Mouse (Mus musculus) urinary bladder, postnatal 4 days (tissue): ENCODE results near the gene Elk1.

Experiments
- DNase-seq, 2 experiments: peaks; one replicate each; pipeline ENCODE4 v3.0.0; 2021 to 2022; ENCODE audit warnings: low spot score in 2 of 2

Elk1 gene

GRCm38 (mm10) chrX:20950191-20950880 is at the start of gene Elk1:
Elk1 (minus strand) TSS chrX:20950608.
- DNase-seq, result peak; percentile 73 to 80

- no peak for DNase-seq
These were observed 30.5 kb upstream of the Elk1 start for GRCm38 (mm10) chrX:20980901-20981300.

- peak; percentile 83 to 90 for DNase-seq
These were observed 11.3 kb upstream of the Elk1 start, which contains the start of gene Uxt for GRCm38 (mm10) chrX:20961477-20962378. Uxt (minus strand) TSS chrX:20962017.

- DNase-seq, result peak in 1 of 2 experiments; percentile 18
These were observed 4.4 kb downstream of the Elk1 start for GRCm38 (mm10) chrX:20946055-20946454.

- no peak for DNase-seq
These were observed 18.4 kb downstream of the Elk1 start for GRCm38 (mm10) chrX:20931963-20932362.

- no peak for DNase-seq
These were observed 19.0 kb downstream of the Elk1 start, which contains the start of gene Cfp for GRCm38 (mm10) chrX:20931364-20931763. Cfp (minus strand) TSS chrX:20931555.

- DNase-seq, result no peak
These were observed 20.5 kb downstream of the Elk1 start for GRCm38 (mm10) chrX:20929859-20930258.

GRCm38 (mm10) chrX:20924976-20925375 is 25.4 kb downstream of the Elk1 start:
- no peak for DNase-seq

- no peak for DNase-seq
These were observed 26.9 kb downstream of the Elk1 start for GRCm38 (mm10) chrX:20923506-20923905.

- no peak for DNase-seq
These were observed 29.0 kb downstream of the Elk1 start for GRCm38 (mm10) chrX:20921366-20921765.

GRCm38 (mm10) chrX:20920844-20921364 is 29.5 kb downstream of the Elk1 start, which contains the start of gene Syn1:
Syn1 (minus strand) TSS chrX:20921004.
- peak; percentile 71 to 78 for DNase-seq

GRCm38 (mm10) chrX:20920249-20920843 is 30.1 kb downstream of the Elk1 start:
- DNase-seq, result no peak

- DNase-seq, result no peak
These were observed 35.3 kb downstream of the Elk1 start for GRCm38 (mm10) chrX:20915075-20915474.

GRCm38 (mm10) chrX:20913726-20914125 is 36.7 kb downstream of the Elk1 start:
- no peak for DNase-seq

GRCm38 (mm10) chrX:20910074-20910473 is 40.3 kb downstream of the Elk1 start:
- no peak for DNase-seq
